Mouse (Mus musculus) erythroblast, embryonic 14.5 days (primary cell): ENCODE measurements around the gene Asb3.

Experiments used
- GATA1 ChIP-seq: IDR thresholded peaks from 2 replicates; pipeline ENCODE4 v1.6.1; 2012; ENCODE audit warnings: low read length, inconsistent platforms, mixed read lengths
- TAL1 ChIP-seq: IDR thresholded peaks from 3 replicates; pipeline ENCODE4 v1.6.1; 2012; ENCODE audit warnings: low read length, inconsistent platforms, mixed read lengths

GRCm38 (mm10) chr11:30954279-30954725 is 69.1 kb downstream of the Asb3 start, which contains the start of gene Erlec1:
- TF ChIP-seq GATA1: no peak
- TF ChIP-seq TAL1: no peak
